Mouse (Mus musculus): ENCODE results near the gene Map3k19. TPM values are rescaled to one million over a fixed set of nuclear protein-coding genes. Genes with fewer than 3 reads are reported as not detected.
A peak's percentile ranks its signal among the peaks of the same experiment; 100 is the strongest.

The Map3k19 gene
- polyA plus RNA-seq, 1 experiment from 2014 or later = 0.83 TPM

DNA sequence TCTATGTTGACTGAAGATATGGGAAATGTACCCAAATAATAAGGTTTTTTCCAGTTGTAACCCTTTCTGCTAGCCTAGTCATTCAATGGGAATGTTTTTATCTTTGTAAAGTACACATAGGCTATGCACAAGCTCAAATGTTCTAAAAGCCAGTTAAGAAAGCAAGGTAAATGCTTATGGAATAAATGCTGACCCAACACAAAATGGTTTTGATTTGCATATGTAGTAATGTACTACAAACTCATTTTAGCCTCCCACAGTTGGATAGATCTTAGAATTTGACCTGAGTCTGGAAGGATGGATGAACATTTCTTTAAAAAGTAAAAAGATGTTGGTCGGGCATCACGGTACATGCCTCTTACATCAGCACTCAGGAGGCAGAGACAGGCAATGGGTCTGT is 88.1 kb downstream of the Map3k19 start:
- Histone ChIP-seq H3K27me3 (ENCODE audit: control insufficient read depth, insufficient read depth, low read length) (no peaks in the 10 kb centered on the region), H3K4me1 (replicated peaks; ENCODE audit: control insufficient read depth, insufficient read depth, low read length) (no peaks in the 10 kb centered on the region), H3K27ac (no peak overlapping the region), H3K4me3 (replicated peaks; ENCODE audit: low read length) (no peak overlapping the region), H3K4me2 (replicated peaks) (no peak overlapping the region), H3K9me3 (ENCODE audit: control insufficient read depth, low read length) (no peaks in the 10 kb centered on the region), H3K36me3 (replicated peaks; ENCODE audit: control insufficient read depth, insufficient read depth) (no peaks in the 10 kb centered on the region), H3K9ac (no peak overlapping the region)
- DNase-seq (ENCODE audit: low spot score) = no peak
- ATAC-seq (ENCODE audit: low FRiP score) = no peak
- 89% methylated on average over 2 of the region's 2 CpGs for WGBS

DNA sequence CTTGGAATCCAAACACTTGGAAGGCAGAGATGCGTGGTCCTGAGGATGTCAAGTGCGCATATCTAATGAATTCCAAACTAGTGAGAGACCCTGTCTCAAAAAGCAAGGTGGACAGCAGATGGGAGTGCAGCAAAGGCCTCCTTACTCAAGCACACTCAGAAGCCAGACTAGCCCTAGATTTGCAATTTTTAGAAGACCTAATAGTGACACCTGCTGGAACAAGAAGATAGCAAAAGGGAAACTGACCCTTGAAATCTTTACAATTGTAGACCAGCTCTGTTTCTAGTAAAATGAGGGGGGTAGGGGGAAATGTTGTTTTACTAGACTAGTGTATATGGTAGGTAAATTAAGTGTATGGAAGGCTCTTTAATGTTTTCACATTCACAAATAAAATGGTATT is 89.4 kb downstream of the Map3k19 start:
- no peaks in the 10 kb centered on the region for H3K9me3 ChIP-seq (ENCODE audit: control insufficient read depth, low read length)
- DNase-seq (ENCODE audit: low spot score) = peak; percentile 76
- H3K4me1 ChIP-seq (replicated peaks; ENCODE audit: control insufficient read depth, insufficient read depth, low read length) = no peaks in the 10 kb centered on the region
- H3K4me3 ChIP-seq (replicated peaks; ENCODE audit: low read length) = no peak overlapping the region
- no peaks in the 10 kb centered on the region for H3K27me3 ChIP-seq (ENCODE audit: control insufficient read depth, insufficient read depth, low read length)
- ATAC-seq (ENCODE audit: low FRiP score) = no peak
- no peak overlapping the region for H3K27ac ChIP-seq
- 50% methylated on average over 2 of the region's 2 CpGs for WGBS
- H3K4me2 ChIP-seq (replicated peaks) = no peak overlapping the region
- H3K36me3 ChIP-seq (replicated peaks; ENCODE audit: control insufficient read depth, insufficient read depth) = no peaks in the 10 kb centered on the region
- H3K9ac ChIP-seq = no peak overlapping the region

Other genes starting within 250 kb of the Map3k19 start
- 55.6 and 61.5 TPM in 2 replicates for gene Tmem163, start 175.5 kb downstream of the Map3k19 start, polyA plus RNA-seq (2014; fragmentation: Nextera tagmentation; extraction: Ambion mirVana)
- gene Acmsd, start 125.6 kb downstream of the Map3k19 start, polyA plus RNA-seq (2014; fragmentation: Nextera tagmentation; extraction: Ambion mirVana) = 0.17 TPM in 1 of 2 replicates, not detected in the other
- gene Ccnt2, start 80.9 kb downstream of the Map3k19 start, polyA plus RNA-seq (2014; fragmentation: Nextera tagmentation; extraction: Ambion mirVana) = 72.4 and 83.4 TPM in 2 replicates
- gene Rab3gap1, start 13.7 kb upstream of the Map3k19 start, polyA plus RNA-seq (2014; fragmentation: Nextera tagmentation; extraction: Ambion mirVana) = 20.9 and 26.0 TPM in 2 replicates
- 3.6 and 5.0 TPM in 2 replicates for gene Zranb3, start 248.0 kb upstream of the Map3k19 start, polyA plus RNA-seq (2014; fragmentation: Nextera tagmentation; extraction: Ambion mirVana)
- gene R3hdm1, start 248.3 kb upstream of the Map3k19 start, polyA plus RNA-seq (2014; fragmentation: Nextera tagmentation; extraction: Ambion mirVana) = 87.3 and 87.7 TPM in 2 replicates